Mouse (Mus musculus): Measurements from ENCODE around the gene Bbs9. TPM values are rescaled to one million over a fixed set of nuclear protein-coding genes. Genes with fewer than 3 reads are reported as not detected.

Gene Bbs9
- total and polyA plus RNA-seq, 2 experiments from 2014 or later, result 17.8 to 35.4 TPM

DNA sequence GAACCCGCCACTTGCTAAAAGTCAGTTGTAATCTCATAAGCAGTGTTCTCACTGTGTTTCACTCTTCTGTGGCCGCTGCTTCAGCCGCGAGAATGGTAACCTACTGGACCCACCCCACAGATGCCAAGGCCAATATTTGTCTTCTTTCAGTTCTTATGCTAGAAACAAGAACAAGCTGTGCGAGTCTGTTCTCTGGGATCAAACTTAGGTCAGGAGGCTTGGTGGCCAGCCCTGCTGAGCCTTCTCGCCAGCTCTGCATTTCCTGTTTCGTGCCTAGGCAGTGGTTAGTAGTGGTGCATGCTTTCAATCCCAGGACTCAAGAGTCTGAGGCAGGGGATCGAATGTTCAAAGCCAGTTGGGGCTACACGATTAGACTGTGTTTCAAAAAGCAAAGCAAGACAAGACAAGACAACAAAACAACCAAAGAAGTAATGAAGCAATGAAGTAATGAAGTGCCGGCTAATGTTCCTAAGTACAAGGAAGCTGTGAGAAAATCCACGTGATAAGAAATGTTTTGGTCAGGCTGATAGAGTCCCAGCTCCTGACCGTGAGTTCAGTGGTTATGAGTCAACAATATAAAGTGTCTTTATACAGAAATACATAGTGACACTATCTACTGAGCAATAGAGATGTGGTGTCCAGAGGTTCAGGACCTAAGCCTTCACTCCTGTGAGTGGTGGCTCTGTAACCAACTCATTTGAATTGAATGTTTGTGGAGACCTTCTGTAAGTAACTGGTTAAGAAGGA, 9.2 kb downstream of the Bbs9 start:
- WGBS, result 93% methylated on average over 12 of the region's 12 CpGs
- ATAC-seq (no peak), DNase-seq (no peak)
- no peak overlapping the region for H3K4me2 ChIP-seq (ENCODE audit: low read depth)
- no peak overlapping the region for H3K9ac ChIP-seq
- no peaks in the 10 kb centered on the region for H3K27me3 ChIP-seq (ENCODE audit: insufficient read depth, low read length)
- TF ChIP-seq CTCF (IDR thresholded peaks at IDR 0.05; ENCODE audit: low read depth), result no peak
- H3K27ac ChIP-seq (ENCODE audit: low read depth, low read length), result no peak overlapping the region
- H3K4me3 ChIP-seq (ENCODE audit: low read depth, low read length), result no peak overlapping the region
- H3K9me3 ChIP-seq (ENCODE audit: low read length), result no peaks in the 10 kb centered on the region
- no peaks in the 10 kb centered on the region for H3K36me3 ChIP-seq (ENCODE audit: insufficient read depth)
- H3K4me1 ChIP-seq (ENCODE audit: insufficient read depth), result no peaks in the 10 kb centered on the region

DNA sequence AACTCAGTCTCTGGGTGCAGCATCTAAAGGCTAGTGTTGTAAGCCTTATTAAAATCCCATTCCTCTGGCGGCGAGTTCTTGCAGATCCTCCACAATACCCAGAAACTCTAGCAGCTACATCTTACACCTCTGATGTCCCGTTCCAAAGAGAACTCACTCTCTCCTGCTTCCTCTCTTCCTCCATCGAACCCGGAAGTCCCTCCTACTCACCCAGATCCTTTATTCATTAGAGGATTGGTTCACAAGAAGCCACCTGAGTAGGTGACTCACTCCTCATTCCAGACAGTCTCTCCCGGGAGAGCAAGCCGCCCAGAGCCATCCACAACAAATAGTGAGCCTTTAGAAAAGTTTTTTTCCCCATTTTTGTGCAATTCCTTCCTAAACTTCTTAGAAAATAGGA, 10.7 kb downstream of the Bbs9 start:
- Histone ChIP-seq H3K4me2 (ENCODE audit: low read depth) (no peak overlapping the region), H3K9ac (no peak overlapping the region), H3K4me1 (ENCODE audit: insufficient read depth) (no peaks in the 10 kb centered on the region), H3K27me3 (ENCODE audit: insufficient read depth, low read length) (no peaks in the 10 kb centered on the region), H3K9me3 (ENCODE audit: low read length) (no peaks in the 10 kb centered on the region), H3K36me3 (ENCODE audit: insufficient read depth) (no peaks in the 10 kb centered on the region), H3K4me3 (ENCODE audit: low read depth, low read length) (no peak overlapping the region), H3K27ac (ENCODE audit: low read depth, low read length) (no peak overlapping the region)
- DNase-seq (no peak), ATAC-seq (no peak)
- TF ChIP-seq CTCF (IDR thresholded peaks at IDR 0.05; ENCODE audit: low read depth), result no peak
- 92% methylated on average over 7 of the region's 7 CpGs for WGBS

GRCm38 (mm10) chr9:22488963-22489362, 13.4 kb downstream of the Bbs9 start:
- Histone ChIP-seq H3K9ac (no peak overlapping the region), H3K4me2 (ENCODE audit: low read depth) (no peak overlapping the region), H3K27ac (ENCODE audit: low read depth, low read length) (no peak overlapping the region), H3K36me3 (ENCODE audit: insufficient read depth) (no peaks in the 10 kb centered on the region; the same call in 1 of the 2 replicates), H3K27me3 (ENCODE audit: insufficient read depth, low read length) (no peaks in the 10 kb centered on the region), H3K4me1 (ENCODE audit: insufficient read depth) (no peaks in the 10 kb centered on the region), H3K4me3 (ENCODE audit: low read depth, low read length) (no peak overlapping the region), H3K9me3 (ENCODE audit: low read length) (no peaks in the 10 kb centered on the region)
- WGBS, result 51% methylated on average over 9 of the region's 9 CpGs
- ATAC-seq (no peak), DNase-seq (no peak)
- TF ChIP-seq CTCF (IDR thresholded peaks at IDR 0.05; ENCODE audit: low read depth), result no peak

- ATAC-seq, result no peak
- no peak for TF ChIP-seq CTCF (IDR thresholded peaks at IDR 0.05; ENCODE audit: low read depth)
- Histone ChIP-seq H3K9me3 (ENCODE audit: low read length) (no peaks in the 10 kb centered on the region), H3K9ac (no peak overlapping the region), H3K4me1 (ENCODE audit: insufficient read depth) (no peaks in the 10 kb centered on the region), H3K4me3 (ENCODE audit: low read depth, low read length) (no peak overlapping the region), H3K4me2 (ENCODE audit: low read depth) (no peak overlapping the region), H3K36me3 (ENCODE audit: insufficient read depth) (peaks cover 5% of the 10 kb centered on the region), H3K27me3 (ENCODE audit: insufficient read depth, low read length) (no peaks in the 10 kb centered on the region), H3K27ac (ENCODE audit: low read depth, low read length) (no peak overlapping the region)
- DNase-seq, result no peak
- 87% methylated on average over 9 of the region's 9 CpGs for WGBS
Observed at GRCm38 (mm10) chr9:22494203-22494807, 18.8 kb downstream of the Bbs9 start.

DNA sequence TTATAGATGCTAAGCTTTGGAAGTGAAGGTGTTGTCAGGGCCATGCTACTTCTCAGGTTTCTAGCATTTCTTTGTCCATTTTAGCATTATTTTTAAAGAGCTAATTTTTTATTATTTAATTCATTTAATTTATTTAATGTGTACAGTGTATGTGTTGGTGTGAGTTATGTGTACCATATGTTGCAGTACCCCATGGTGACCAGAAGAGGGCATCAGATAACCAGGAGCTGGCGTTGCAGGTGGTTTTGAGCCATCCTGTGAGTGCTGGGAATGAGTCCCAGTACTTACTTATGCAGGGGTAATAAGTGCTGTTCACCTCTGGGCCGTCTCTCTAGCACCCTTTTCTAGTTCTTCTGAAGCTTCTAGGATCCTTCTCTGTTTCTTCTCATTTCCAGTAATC, 19.6 kb downstream of the Bbs9 start:
- H3K27ac ChIP-seq (ENCODE audit: low read depth, low read length), result no peak overlapping the region
- H3K4me2 ChIP-seq (ENCODE audit: low read depth), result no peak overlapping the region
- DNase-seq (no peak), ATAC-seq (no peak)
- WGBS, result 88% methylated on average over 2 of the region's 2 CpGs
- peaks cover 5% of the 10 kb centered on the region for H3K36me3 ChIP-seq (ENCODE audit: insufficient read depth)
- no peaks in the 10 kb centered on the region for H3K4me1 ChIP-seq (ENCODE audit: insufficient read depth)
- peak; percentile 30 for TF ChIP-seq CTCF (IDR thresholded peaks at IDR 0.05; ENCODE audit: low read depth)
- no peak overlapping the region for H3K4me3 ChIP-seq (ENCODE audit: low read depth, low read length)
- no peak overlapping the region for H3K9ac ChIP-seq
- H3K9me3 ChIP-seq (ENCODE audit: low read length), result no peaks in the 10 kb centered on the region
- H3K27me3 ChIP-seq (ENCODE audit: insufficient read depth, low read length), result no peaks in the 10 kb centered on the region

DNA sequence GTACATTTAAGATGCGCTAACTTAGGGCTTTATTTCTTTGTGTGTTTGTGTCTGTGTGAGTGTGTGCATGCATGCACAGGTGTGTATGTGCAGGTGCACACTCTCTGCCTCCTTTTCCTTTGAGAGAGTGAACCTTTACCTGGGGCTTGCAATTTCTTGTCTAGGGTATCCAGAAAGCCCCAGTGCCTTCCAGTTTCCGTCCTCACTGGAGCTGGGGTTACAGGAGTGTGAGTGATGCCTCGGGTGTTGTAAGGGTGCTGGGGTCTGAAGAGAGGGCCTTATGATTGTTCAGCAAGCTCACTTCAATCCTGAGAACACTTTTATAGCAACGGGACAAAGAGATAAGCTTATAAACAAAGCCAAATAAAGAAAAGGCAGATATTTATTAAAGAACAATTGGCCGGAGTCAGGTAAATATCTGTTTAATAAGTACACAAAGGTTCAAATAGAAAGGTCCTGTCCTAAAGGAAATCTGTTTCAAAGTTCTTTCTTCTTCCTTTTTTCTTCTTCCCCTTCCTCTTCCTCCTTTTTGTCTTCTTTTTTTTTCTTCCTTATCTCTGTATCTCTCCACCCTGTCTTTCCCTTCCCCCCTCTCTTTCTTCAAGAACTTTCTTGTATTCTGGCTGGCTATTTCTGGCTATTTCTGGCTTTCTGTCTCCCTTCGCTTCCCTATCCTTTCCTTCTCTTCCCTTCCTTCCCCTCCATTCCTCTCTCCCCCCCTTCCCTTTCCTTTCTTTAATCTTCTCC, 21.7 kb downstream of the Bbs9 start:
- Histone ChIP-seq H3K27me3 (ENCODE audit: insufficient read depth, low read length) (no peaks in the 10 kb centered on the region), H3K4me1 (ENCODE audit: insufficient read depth) (no peaks in the 10 kb centered on the region), H3K36me3 (ENCODE audit: insufficient read depth) (peaks cover 5% of the 10 kb centered on the region; the same call in 1 of the 2 replicates), H3K4me3 (ENCODE audit: low read depth, low read length) (no peak overlapping the region), H3K9ac (no peak overlapping the region), H3K27ac (ENCODE audit: low read depth, low read length) (no peak overlapping the region), H3K4me2 (ENCODE audit: low read depth) (no peak overlapping the region), H3K9me3 (ENCODE audit: low read length) (no peaks in the 10 kb centered on the region)
- TF ChIP-seq CTCF (IDR thresholded peaks at IDR 0.05; ENCODE audit: low read depth), result no peak
- 87% methylated on average over 6 of the region's 6 CpGs for WGBS
- no peak for ATAC-seq
- DNase-seq, result no peak

DNA sequence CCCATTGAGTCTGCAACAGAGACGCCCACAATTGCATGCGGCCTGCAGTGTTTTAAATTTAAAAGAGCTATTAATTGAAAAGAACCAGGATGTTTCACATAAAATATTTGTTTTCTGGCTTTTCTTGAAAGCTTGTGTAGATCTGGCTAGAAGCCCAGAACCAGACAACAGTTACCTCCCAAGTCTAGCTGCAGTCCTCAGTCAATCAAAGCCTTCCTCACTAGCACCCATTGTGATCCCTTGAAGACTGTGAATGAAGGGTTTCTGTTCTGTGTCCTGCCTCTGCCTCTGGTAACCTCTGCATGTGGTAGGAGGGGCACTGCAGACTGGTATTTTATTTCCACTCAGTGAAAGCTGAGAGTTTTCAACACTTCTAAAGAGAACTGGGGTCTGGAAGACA, 27.5 kb downstream of the Bbs9 start:
- Histone ChIP-seq H3K9ac (no peak overlapping the region), H3K27me3 (ENCODE audit: insufficient read depth, low read length) (no peaks in the 10 kb centered on the region), H3K4me3 (ENCODE audit: low read depth, low read length) (no peak overlapping the region), H3K4me2 (ENCODE audit: low read depth) (no peak overlapping the region), H3K4me1 (ENCODE audit: insufficient read depth) (no peaks in the 10 kb centered on the region), H3K27ac (ENCODE audit: low read depth, low read length) (no peak overlapping the region), H3K9me3 (ENCODE audit: low read length) (no peaks in the 10 kb centered on the region), H3K36me3 (ENCODE audit: insufficient read depth) (no peaks in the 10 kb centered on the region)
- no peak for ATAC-seq
- peak; percentile 6 for DNase-seq
- 23% methylated on average over 2 of the region's 2 CpGs for WGBS
- no peak for TF ChIP-seq CTCF (IDR thresholded peaks at IDR 0.05; ENCODE audit: low read depth)

All from forebrain, postnatal 0 days (tissue).